Mouse (Mus musculus) bone marrow macrophage, adult 2 months (primary cell): ENCODE measurements around the gene Cers6.

Experiments used
- CTCF ChIP-seq: IDR thresholded peaks from 2 replicates; pipeline ENCODE4 v1.5.1; 2012; ENCODE audit warnings: low read depth, mild to moderate bottlenecking, low read length, moderate library complexity
- POLR2A ChIP-seq: IDR thresholded peaks from 2 replicates; pipeline ENCODE4 v1.6.1; 2012; ENCODE audit warnings: mild to moderate bottlenecking, low read depth, low read length, borderline replicate concordance

GRCm38 (mm10) chr2:69129425-69130210, 268.4 kb downstream of the Cers6 start:
- TF ChIP-seq CTCF (no peak), POLR2A (no peak)
